Mouse (Mus musculus) midbrain, embryonic 12.5 days (tissue): ENCODE data around the gene Ptprb. TPM values are rescaled to one million over a fixed set of nuclear protein-coding genes. Genes with fewer than 3 reads are reported as not detected.
A peak's percentile ranks its signal among the peaks of the same experiment; 100 is the strongest.

Experiments
- ATAC-seq: fragments of 200-750 bp; cut with Nextera tagmentation; 2 replicates; pipeline ENCODE4 v1.8.0; 2017; ENCODE audit warnings: low read depth, moderate TSS enrichment, moderate library complexity; ENCODE audit not compliant: low FRiP score
- H3K27ac ChIP-seq: fragments of 300-500 bp; sonication (generic); replicated peaks from 2 replicates; pipeline ENCODE4 v1.5.1; 2016; ENCODE audit warnings: mild to moderate bottlenecking
- H3K27me3 ChIP-seq: fragments of 300-500 bp; sonication (generic); 2 replicates; pipeline ENCODE4 v1.6.1; 2016; ENCODE audit warnings: mild to moderate bottlenecking
- H3K36me3 ChIP-seq: fragments of 300-500 bp; sonication (generic); 2 replicates; pipeline ENCODE4 v1.6.1; 2016
- H3K4me1 ChIP-seq: fragments of 300-500 bp; sonication (generic); 2 replicates; pipeline ENCODE4 v1.6.1; 2016
- H3K4me2 ChIP-seq: fragments of 300-500 bp; sonication (generic); replicated peaks from 2 replicates; pipeline ENCODE4 v1.6.1; 2016; ENCODE audit warnings: mild to moderate bottlenecking, moderate library complexity
- H3K4me3 ChIP-seq: fragments of 300-500 bp; sonication (generic); 2 replicates; pipeline ENCODE4 v1.5.1; 2016; ENCODE audit warnings: mild to moderate bottlenecking
- H3K9ac ChIP-seq: fragments of 300-500 bp; sonication (generic); replicated peaks from 2 replicates; pipeline ENCODE4 v1.6.1; 2016; ENCODE audit warnings: mild to moderate bottlenecking, moderate library complexity
- H3K9me3 ChIP-seq: fragments of 300-500 bp; sonication (generic); 2 replicates; pipeline ENCODE4 v1.6.1; 2016; ENCODE audit warnings: mild to moderate bottlenecking
- WGBS: fragments of 180-500 bp; shearing (Covaris S2); methylation state at CpG from one replicate; pipeline ENCODE4 v1.1.7; 2016; 5-methylcytosine and 5-hydroxymethylcytosine counted together
- polyA plus RNA-seq: library from polyadenylated mRNA; unstranded; fragments of >200 nt; fragmentation: Nextera tagmentation; extraction: Ambion mirVana; gene quantifications from 2 replicates; pipeline ENCODE4 v1.2.1, GENCODE M21; 2016

The Ptprb gene
- polyA plus RNA-seq, 1 experiment from 2014 or later: 4.2 TPM

DNA sequence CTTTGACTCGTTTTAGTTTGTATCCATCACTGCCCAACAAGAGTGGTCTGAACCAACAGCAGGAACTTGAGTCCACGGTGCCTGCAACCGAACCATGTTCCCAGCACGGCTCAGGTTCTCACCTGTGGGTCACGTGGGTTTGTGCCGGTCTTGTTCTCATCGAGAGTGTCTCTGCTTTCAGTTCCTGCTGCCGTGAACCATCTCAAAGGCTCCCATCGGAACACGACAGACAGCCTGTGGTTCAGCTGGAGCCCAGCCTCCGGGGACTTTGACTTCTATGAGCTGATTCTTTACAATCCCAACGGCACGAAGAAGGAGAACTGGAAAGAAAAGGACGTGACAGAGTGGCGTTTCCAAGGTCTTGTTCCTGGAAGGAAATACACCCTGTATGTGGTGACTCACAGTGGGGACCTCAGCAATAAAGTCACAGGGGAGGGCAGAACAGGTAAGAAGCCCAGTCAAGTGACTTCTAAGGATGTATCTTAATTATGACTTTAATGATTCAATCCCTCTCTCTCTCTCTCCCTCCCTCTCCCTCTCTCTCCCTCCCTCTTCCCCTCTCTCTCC is 71.4 kb downstream of the Ptprb start:
- no peak for ATAC-seq
- Histone ChIP-seq H3K9me3 (no peaks in the 10 kb centered on the region), H3K4me3 (no peak overlapping the region), H3K4me2 (no peak overlapping the region), H3K27me3 (no peaks in the 10 kb centered on the region), H3K4me1 (no peaks in the 10 kb centered on the region), H3K36me3 (no peaks in the 10 kb centered on the region), H3K9ac (no peak overlapping the region), H3K27ac (no peak overlapping the region)
- whole genome bisulfite sequencing: 83% methylated on average over 15 of the region's 15 CpGs

DNA sequence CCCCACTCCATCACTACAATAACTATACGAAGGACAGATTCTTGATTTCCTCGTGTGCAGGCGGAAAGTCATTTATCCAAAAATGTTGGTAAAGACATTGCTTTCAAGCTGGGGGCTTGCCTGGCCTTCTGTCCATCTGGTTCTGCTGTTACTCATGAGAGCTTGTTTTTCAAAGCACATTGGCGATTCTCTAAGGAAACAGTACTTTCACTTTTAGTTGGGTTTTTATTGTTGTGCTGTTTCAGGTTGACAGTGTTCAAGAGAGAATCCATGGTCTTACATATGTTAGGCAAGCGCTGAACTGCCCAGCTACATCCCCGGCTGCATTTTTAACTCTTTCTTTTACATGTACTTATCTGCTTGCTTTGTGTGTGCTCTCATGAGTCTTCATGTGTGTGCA is 73.7 kb downstream of the Ptprb start:
- no peaks in the 10 kb centered on the region for H3K36me3 ChIP-seq
- no peaks in the 10 kb centered on the region for H3K4me1 ChIP-seq
- no peak overlapping the region for H3K27ac ChIP-seq
- no peak overlapping the region for H3K4me2 ChIP-seq
- H3K27me3 ChIP-seq: no peaks in the 10 kb centered on the region
- no peak overlapping the region for H3K4me3 ChIP-seq
- ATAC-seq: no peak
- WGBS: 92% methylated on average over 6 of the region's 6 CpGs
- no peaks in the 10 kb centered on the region for H3K9me3 ChIP-seq
- no peak overlapping the region for H3K9ac ChIP-seq

DNA sequence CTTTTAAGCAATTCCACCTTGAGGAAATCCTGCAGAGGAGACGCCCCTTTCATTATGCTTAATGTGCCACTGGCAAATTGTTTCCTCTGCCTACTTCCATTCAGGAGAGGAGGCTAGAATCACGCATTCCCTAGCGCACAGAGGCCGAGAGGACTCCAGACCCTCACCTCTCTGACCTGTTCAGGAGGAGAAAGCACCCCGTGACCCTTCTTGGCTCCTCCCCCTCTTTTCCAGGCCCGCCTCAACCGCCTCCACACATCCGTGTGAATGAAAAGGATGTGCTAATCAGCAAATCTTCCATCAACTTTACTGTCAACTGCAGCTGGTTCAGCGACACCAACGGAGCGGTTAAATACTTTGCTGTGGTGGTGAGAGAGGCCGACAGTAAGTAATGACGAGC is 75.2 kb downstream of the Ptprb start:
- Histone ChIP-seq H3K4me3 (no peak overlapping the region), H3K4me1 (no peaks in the 10 kb centered on the region), H3K4me2 (no peak overlapping the region), H3K9ac (no peak overlapping the region), H3K27me3 (no peaks in the 10 kb centered on the region), H3K36me3 (no peaks in the 10 kb centered on the region), H3K9me3 (no peaks in the 10 kb centered on the region), H3K27ac (no peak overlapping the region)
- WGBS: 44% methylated on average over 13 of the region's 13 CpGs
- no peak for ATAC-seq

- H3K27ac ChIP-seq: no peak overlapping the region
- H3K4me3 ChIP-seq: no peak overlapping the region
- no peaks in the 10 kb centered on the region for H3K4me1 ChIP-seq
- WGBS: 63% methylated on average over 5 of the region's 5 CpGs
- H3K9me3 ChIP-seq: no peaks in the 10 kb centered on the region
- H3K4me2 ChIP-seq: no peak overlapping the region
- H3K27me3 ChIP-seq: no peaks in the 10 kb centered on the region
- no peak overlapping the region for H3K9ac ChIP-seq
- no peaks in the 10 kb centered on the region for H3K36me3 ChIP-seq
- ATAC-seq: no peak
Measured at GRCm38 (mm10) chr10:116354372-116354771, 79.0 kb downstream of the Ptprb start.

GRCm38 (mm10) chr10:116362181-116362580 is 86.9 kb downstream of the Ptprb start:
- Histone ChIP-seq H3K4me3 (no peak overlapping the region), H3K4me1 (no peaks in the 10 kb centered on the region), H3K27ac (no peak overlapping the region), H3K4me2 (no peak overlapping the region), H3K9me3 (no peaks in the 10 kb centered on the region), H3K9ac (no peak overlapping the region), H3K36me3 (no peaks in the 10 kb centered on the region), H3K27me3 (no peaks in the 10 kb centered on the region)
- peak; percentile 54; the same call in 1 of the 2 replicates for ATAC-seq
- 60% methylated on average over 6 of the region's 6 CpGs for WGBS

DNA sequence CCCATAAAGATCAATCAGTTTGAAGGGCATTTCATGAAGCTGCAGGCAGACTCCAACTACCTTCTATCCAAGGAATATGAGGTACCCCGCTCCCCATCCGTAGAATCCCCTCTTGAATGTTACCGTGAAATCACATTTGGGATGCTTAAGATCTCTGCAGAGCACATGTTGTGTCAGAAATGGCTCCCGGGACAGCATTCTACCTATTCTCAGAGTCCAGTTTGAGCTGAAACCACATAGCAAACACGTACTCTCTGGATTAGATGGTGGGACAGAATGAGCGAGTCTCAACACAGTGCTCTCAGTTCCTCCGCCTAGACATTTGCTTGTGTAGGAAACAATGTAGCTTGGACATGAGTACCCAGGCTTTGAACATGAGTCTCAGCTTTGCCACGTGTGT is 87.3 kb downstream of the Ptprb start:
- no peaks in the 10 kb centered on the region for H3K9me3 ChIP-seq
- H3K27me3 ChIP-seq: no peaks in the 10 kb centered on the region
- no peak; the same call in 1 of the 2 replicates for ATAC-seq
- H3K4me2 ChIP-seq: no peak overlapping the region
- H3K4me3 ChIP-seq: no peak overlapping the region
- no peaks in the 10 kb centered on the region for H3K4me1 ChIP-seq
- 63% methylated on average over 8 of the region's 8 CpGs for WGBS
- H3K9ac ChIP-seq: no peak overlapping the region
- H3K27ac ChIP-seq: no peak overlapping the region
- no peaks in the 10 kb centered on the region for H3K36me3 ChIP-seq

DNA sequence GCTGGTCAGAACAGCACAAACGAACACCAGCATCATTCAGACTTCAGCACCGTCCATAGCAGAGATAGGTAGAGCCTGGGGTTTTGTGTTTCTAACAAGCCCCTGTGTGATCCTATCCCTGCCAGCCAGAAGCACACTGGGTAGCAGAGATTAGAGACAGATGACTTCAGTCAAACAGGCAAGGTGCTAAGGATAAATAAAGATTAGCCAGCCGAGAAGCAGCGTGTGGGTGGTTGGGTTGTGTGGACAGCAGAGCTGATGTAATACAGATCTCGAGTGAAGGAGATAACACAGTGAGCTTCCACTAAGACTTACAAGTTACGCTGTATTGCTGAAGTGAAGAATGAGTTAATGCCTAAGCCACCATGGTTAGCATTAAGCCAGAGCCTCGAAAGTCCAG is 89.4 kb downstream of the Ptprb start:
- no peak overlapping the region for H3K4me3 ChIP-seq
- no peaks in the 10 kb centered on the region for H3K9me3 ChIP-seq
- H3K27me3 ChIP-seq: no peaks in the 10 kb centered on the region; the same call in 1 of the 2 replicates
- no peak overlapping the region for H3K4me2 ChIP-seq
- no peak overlapping the region for H3K27ac ChIP-seq
- H3K4me1 ChIP-seq: no peaks in the 10 kb centered on the region
- no peak overlapping the region for H3K9ac ChIP-seq
- H3K36me3 ChIP-seq: no peaks in the 10 kb centered on the region
- ATAC-seq: no peak
- 40% methylated on average over 7 of the region's 7 CpGs for WGBS

DNA sequence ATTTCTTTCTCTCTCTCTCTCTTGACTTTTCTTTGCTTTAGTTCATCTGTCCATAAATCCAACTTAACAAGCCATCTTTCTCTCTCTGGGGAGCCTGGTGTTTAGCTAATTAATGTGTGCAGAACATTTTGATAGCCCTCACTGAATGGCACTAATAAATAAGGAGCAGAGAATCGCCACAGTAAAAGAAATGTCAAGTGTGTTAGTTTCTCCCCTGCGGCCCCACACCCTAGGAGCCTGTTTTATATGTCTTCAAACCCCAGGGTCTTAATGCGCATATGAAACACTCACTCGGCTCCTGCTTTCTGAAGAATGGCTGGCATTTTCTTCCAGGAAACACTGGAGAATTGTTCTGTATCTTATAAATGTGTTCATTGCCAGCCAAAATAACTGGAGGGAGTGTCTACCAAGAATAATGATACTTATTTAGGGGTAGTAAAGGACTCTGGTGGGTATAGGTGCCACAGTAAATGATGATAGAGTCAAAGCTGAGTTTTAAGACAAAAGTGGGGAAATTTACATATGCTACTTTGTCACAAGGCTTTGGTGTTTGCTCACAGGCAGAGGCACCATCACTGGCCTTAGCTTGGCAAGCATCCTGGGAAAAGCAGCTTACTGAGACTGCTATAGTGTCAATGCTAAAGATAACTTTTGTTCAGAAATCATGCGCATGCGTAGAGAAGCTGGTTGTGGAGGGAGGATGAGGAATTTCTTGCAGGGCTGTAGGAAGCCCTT is 95.8 kb downstream of the Ptprb start:
- H3K4me2 ChIP-seq: no peak overlapping the region
- no peak overlapping the region for H3K9ac ChIP-seq
- 43% methylated on average over 6 of the region's 6 CpGs for WGBS
- H3K27ac ChIP-seq: peak overlapping the region; percentile 39; the same call in 1 of the 2 replicates
- H3K4me3 ChIP-seq: no peak overlapping the region
- H3K27me3 ChIP-seq: no peaks in the 10 kb centered on the region; the same call in 1 of the 2 replicates
- H3K4me1 ChIP-seq: peaks cover 4% of the 10 kb centered on the region; the same call in 1 of the 2 replicates
- H3K36me3 ChIP-seq: no peaks in the 10 kb centered on the region
- no peaks in the 10 kb centered on the region for H3K9me3 ChIP-seq
- no peak for ATAC-seq

DNA sequence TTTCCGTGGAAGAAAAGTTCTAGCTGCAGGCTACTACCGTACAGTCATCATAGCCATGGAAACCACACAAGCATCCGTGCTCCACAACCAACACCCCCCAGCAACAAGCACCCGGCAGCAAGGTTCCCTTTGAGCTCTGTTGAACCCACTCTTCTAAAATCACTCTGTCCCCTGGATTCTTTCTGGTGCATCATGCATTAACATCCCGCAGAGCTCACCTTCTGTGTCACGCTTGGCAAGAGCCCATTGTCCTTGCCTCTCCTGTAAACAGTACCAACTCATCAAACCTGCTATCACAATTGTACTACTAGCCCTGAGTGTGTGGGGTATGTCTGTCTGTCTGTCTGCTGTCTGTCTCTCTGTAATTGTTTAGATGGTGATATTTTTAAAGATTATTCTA is 98.8 kb downstream of the Ptprb start:
- no peaks in the 10 kb centered on the region; the same call in 1 of the 2 replicates for H3K27me3 ChIP-seq
- no peak overlapping the region for H3K9ac ChIP-seq
- H3K27ac ChIP-seq: no peak overlapping the region
- ATAC-seq: no peak
- 85% methylated on average over 6 of the region's 6 CpGs for WGBS
- H3K36me3 ChIP-seq: no peaks in the 10 kb centered on the region
- H3K4me3 ChIP-seq: no peak overlapping the region
- H3K9me3 ChIP-seq: no peaks in the 10 kb centered on the region
- H3K4me1 ChIP-seq: peaks cover 4% of the 10 kb centered on the region; the same call in 1 of the 2 replicates
- no peak overlapping the region for H3K4me2 ChIP-seq

GRCm38 (mm10) chr10:116376853-116377252 is 101.5 kb downstream of the Ptprb start:
- Histone ChIP-seq H3K4me3 (no peak overlapping the region), H3K27ac (no peak overlapping the region), H3K4me1 (no peaks in the 10 kb centered on the region), H3K9ac (no peak overlapping the region), H3K4me2 (no peak overlapping the region), H3K27me3 (peaks cover 5% of the 10 kb centered on the region; the same call in 1 of the 2 replicates), H3K36me3 (no peaks in the 10 kb centered on the region), H3K9me3 (no peaks in the 10 kb centered on the region)
- no peak for ATAC-seq
- 92% methylated on average over 4 of the region's 4 CpGs for WGBS

GRCm38 (mm10) chr10:116382826-116383685 is 107.7 kb downstream of the Ptprb start:
- no peak for ATAC-seq
- Histone ChIP-seq H3K4me1 (peaks cover 8% of the 10 kb centered on the region), H3K4me2 (no peak overlapping the region), H3K36me3 (no peaks in the 10 kb centered on the region), H3K9ac (no peak overlapping the region), H3K27me3 (peaks cover 9% of the 10 kb centered on the region; the same call in 1 of the 2 replicates), H3K27ac (no peak overlapping the region), H3K9me3 (no peaks in the 10 kb centered on the region), H3K4me3 (no peak overlapping the region)
- WGBS: 46% methylated on average over 13 of the region's 13 CpGs

GRCm38 (mm10) chr10:116384401-116384800 is 109.1 kb downstream of the Ptprb start:
- Histone ChIP-seq H3K4me1 (peaks cover 8% of the 10 kb centered on the region), H3K4me2 (no peak overlapping the region), H3K9me3 (no peaks in the 10 kb centered on the region), H3K27me3 (peaks cover 9% of the 10 kb centered on the region; the same call in 1 of the 2 replicates), H3K27ac (no peak overlapping the region), H3K4me3 (no peak overlapping the region), H3K36me3 (no peaks in the 10 kb centered on the region), H3K9ac (no peak overlapping the region)
- 66% methylated on average over 4 of the region's 4 CpGs for WGBS
- ATAC-seq: no peak
